Mouse (Mus musculus): ENCODE measurements around the gene Odf4. TPM values are rescaled to one million over a fixed set of nuclear protein-coding genes. Genes with fewer than 3 reads are reported as not detected.
A peak's percentile ranks its signal among the peaks of the same experiment; 100 is the strongest.
"Not testable (repeated sequence)": the region's sequence is repeated elsewhere in the genome, so short reads cannot be mapped to it uniquely, and the experiment has no call there.

Gene Odf4
- total RNA-seq (2014; fragmentation: Nextera tagmentation) (not detected in 2 replicates), total RNA-seq (2017) (not detected in 2 replicates)

DNA sequence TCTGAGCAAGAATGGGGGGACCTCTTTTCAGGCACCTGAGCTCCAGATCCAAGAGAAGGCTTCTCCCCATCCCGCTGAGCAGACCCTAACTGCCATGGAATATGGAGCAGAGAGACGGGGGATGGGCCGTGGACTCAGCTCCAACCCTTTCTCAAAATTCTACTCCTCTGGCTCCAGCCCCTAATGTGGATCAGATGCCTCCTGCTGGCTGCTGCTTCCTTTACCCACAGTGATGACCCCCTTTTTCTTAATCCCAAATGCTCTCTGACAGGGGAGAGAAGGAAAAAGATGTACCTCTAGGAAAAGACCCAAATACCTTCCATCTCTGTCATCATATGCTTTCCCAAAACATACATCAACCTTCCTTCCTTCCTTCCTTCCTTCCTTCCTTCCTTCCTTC is at the start of gene Odf4:
Gene Odf4, minus strand, starts transcription at position 101 of the 400 bp plus-strand sequence.
- no peak for ATAC-seq (replicated peaks; ENCODE audit: poor library complexity, severe bottlenecking)

GRCm38 (mm10) chr11:68975601-68976000 is 48.7 kb upstream of the Odf4 start:
- ATAC-seq (replicated peaks; ENCODE audit: poor library complexity, severe bottlenecking), result no peak

- ATAC-seq (replicated peaks; ENCODE audit: poor library complexity, severe bottlenecking), result no peak
These were observed 48.2 kb upstream of the Odf4 start, which contains the start of gene Rangrf for GRCm38 (mm10) chr11:68975085-68975484. Gene Rangrf (minus strand): TSS chr11:68975185.

DNA sequence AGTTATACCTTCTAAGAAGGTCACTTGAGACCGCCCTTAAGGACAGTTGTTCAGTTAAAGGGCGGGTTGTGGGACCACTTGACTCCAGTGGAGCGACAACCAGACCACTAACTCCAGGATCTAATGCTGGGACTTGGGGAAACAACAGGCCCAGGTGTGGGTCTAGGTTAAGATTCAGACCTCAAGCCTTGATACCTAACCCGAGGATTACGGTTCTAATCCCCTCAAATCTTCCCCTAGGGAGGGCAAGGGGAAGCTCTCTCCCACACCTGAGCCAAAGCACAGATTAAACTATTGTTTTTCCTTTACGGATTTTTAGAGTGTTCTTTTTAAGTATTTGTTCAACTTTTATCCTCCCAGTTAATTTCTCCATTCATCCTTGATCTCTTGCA is 47.2 kb upstream of the Odf4 start:
- ATAC-seq (replicated peaks; ENCODE audit: poor library complexity, severe bottlenecking), result no peak; the same call in 1 of the 2 replicates

DNA sequence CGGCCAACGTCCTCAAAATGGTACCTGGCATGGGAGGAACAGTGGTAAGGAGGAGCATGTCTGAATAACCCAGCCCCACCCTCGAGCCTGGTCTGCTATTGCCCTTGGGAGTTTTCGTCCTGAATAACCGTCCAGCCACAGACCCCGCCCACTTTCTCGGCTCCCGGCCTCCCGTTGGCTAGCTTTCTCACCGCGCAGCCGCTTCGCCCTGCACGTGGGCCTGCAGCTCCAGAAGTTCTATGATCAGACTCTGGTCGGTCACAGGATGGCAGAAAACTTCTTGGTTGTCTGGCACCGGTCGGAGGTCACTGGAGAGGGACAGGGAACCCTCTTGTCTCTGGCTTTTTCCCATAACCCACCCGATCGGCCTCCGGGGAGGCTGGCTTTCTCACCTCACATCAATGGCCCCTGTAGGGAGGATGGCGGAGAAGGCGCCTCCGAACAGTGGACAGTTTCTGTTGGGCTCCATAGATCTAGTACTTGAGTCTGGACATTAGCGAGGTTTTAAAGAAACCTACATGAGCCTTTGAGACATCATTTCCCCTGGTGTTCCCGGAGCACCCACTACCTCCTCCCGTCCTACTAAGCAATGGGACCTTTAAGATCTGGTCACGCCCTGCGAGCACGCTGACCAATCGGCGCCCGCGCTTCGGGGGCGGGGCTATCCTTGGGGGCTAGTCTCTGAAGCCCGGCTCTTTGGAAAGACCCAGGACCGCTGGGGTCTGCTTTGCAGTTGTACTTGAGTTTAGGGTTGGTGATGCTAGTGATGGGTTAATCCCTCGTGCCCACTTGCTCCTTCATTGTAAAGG is 46.6 kb upstream of the Odf4 start:
- peak; percentile 89 for ATAC-seq (replicated peaks; ENCODE audit: poor library complexity, severe bottlenecking)

GRCm38 (mm10) chr11:68970232-68970631 is 43.4 kb upstream of the Odf4 start:
- ATAC-seq (replicated peaks; ENCODE audit: poor library complexity, severe bottlenecking), result no peak

- no peak for ATAC-seq (replicated peaks; ENCODE audit: poor library complexity, severe bottlenecking)
These were observed 41.9 kb upstream of the Odf4 start for GRCm38 (mm10) chr11:68968752-68969151.

DNA sequence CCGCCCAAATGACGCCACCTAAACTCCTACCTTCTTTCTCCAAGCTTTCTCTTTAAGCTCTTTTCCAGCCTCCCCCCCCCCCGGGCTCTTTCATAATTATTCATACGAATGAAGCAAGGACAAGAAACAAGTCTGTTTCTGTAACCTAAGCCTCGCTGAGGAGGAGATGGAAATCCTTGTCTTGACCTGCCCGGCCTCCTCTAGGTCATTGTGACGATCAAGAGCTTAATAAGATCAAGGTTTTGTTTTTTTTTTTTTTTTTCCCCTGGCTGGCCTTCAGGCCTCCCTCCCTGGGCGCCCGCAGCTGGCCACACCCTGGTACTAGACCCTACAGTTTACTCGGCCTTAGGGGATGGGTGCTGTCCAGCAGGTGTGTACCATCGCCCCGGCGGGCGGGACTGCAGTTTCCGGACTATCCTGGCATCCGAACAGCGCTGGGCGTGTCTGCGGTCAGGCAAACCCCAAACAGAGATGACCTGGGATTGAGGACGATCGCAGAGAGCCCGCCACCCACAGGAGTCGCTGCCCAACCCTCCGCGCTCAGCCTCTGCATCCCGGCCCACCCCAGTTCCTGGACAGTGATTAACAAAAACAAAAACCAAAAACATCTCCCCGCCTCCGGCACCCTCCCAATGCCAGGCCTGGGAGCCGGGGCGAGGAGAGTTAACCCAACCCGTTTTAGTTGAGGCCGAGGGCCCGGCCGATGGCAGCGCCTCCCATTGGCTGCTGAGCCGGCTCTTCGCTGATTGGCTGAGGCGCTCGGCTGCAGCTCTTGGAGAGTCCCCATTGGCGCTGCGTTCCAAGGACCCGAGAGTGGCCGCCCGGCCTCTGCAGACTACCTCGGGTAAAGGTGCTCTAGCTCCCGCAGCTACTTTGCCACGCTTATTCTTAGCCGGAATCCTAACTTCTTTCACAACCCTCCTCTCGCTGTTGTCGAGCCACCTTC is 40.7 kb upstream of the Odf4 start, which contains the start of gene Slc25a35:
Gene Slc25a35, plus strand, starts transcription at position 795 of the 946 bp plus-strand sequence.
- ATAC-seq (replicated peaks; ENCODE audit: poor library complexity, severe bottlenecking), result peak; percentile 90

DNA sequence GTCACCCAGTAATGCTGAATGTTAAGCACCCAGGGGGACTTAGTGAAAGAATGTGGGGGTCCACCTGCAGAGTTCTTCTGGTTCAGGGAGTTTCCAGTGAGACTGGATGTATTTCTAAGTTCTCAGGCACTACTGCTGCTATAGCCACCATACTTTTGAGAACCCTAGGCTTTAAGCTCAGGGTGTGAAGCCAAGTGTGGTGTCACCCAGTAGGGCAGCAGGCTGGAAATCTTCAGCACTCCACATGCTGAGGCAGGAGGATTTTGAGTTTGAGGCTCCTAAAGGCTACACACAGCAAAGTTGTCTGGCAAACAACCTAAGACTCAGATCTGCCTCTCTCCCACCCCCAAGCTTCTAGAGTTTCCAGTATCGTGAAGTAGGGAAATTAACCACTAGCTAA is 39.7 kb upstream of the Odf4 start:
- no peak for ATAC-seq (replicated peaks; ENCODE audit: poor library complexity, severe bottlenecking)

DNA sequence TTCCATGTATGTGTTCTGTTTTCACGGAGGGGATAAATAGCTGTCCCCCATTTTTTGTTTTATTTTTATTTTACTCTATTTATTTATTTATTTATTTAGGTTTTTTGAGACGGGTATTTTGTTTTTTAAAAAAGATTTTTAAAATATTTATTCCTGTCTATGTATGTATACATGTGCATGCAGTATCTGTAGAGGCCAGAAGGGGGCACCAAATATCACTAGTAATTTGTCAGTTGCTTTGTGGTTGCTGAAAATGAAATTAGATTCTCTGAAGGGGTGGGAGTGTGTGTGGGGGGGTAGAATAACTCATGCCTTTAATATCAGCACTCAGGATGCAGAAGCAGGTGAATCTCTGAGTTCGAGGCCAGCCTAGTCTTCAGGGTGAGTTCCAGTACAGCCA is 39.0 kb upstream of the Odf4 start:
- ATAC-seq (replicated peaks; ENCODE audit: poor library complexity, severe bottlenecking), result peak; percentile 47

DNA sequence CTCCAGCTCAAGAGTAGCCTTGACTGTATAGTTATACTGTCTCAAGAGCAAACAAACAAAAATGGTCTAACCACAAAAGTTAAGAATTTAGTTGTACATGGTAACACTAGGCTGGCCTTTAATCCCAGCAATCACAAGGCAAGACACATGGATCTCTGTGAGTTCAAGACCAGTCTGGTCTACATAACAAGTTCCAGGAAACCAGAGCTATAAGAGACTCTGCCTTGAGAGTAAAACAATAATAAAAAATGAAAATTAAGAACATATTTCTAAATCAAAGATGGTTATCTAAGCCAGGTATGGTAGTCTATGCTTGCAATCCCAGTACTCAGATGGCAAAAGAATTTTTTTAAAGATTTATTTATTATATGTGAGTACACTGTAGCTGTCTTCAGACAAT is 38.2 kb upstream of the Odf4 start:
- ATAC-seq (replicated peaks; ENCODE audit: poor library complexity, severe bottlenecking), result no peak

DNA sequence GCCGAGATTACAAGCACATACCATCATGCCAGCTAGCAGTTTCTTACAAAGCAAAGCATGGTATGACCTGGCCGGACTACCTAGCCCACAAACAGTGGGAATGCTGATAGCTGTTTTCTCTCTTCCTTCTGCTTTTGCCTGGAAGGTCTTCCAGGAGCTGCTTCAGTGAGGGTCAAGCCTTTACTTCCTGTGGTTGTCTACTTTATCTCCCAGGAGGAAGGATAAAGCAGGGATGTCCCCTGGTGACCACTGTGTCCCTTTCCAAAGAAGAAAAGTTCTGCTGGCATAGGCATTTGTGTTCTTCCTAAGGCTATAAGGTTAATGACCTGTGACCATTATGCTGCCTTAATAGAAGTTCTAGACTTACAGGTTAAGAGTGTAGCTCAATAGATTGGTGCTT is 36.5 kb upstream of the Odf4 start:
- ATAC-seq (replicated peaks; ENCODE audit: poor library complexity, severe bottlenecking), result no peak

DNA sequence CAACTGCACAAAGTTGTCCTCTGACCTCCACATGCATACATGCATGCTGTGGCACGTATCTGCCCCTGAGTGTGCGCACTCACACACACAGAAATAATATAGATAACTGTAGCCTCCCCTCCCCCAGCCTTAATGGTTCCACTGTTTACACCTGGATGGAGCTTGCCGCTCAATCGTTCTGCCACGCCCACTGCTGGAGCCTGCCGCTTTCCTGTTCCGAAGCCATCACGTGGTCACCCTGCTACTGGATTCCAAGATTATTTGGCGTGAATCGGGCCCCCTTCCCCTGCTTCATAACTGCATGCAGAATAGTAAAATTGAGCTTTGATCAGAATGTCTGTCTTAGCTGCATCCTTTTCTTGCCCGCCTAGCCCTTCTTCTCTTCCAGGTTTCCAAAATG is 35.3 kb upstream of the Odf4 start:
- not testable (repeated sequence) for ATAC-seq (replicated peaks; ENCODE audit: poor library complexity, severe bottlenecking)

DNA sequence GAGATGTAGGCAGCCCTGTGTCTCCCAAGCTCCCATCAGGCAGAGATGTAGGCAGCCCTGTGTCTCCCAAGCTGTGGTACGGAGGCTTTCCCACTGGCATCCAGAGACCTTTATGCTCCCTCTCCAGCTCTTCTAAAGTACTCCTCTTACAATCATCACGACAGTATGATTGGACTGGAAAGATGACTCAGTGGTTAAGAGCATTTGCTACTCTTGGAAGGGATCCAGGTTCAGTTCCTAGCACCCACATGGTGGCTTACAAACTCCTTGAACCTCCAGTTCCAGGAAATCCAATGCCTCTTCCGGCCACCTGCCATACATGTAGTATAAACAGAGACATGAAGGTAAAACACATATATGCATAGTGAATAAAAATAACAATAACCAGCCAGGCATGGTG is 34.7 kb upstream of the Odf4 start:
- ATAC-seq (replicated peaks; ENCODE audit: poor library complexity, severe bottlenecking), result no peak

- ATAC-seq (replicated peaks; ENCODE audit: poor library complexity, severe bottlenecking), result no peak
These were observed 31.1 kb upstream of the Odf4 start for GRCm38 (mm10) chr11:68957971-68958370.

DNA sequence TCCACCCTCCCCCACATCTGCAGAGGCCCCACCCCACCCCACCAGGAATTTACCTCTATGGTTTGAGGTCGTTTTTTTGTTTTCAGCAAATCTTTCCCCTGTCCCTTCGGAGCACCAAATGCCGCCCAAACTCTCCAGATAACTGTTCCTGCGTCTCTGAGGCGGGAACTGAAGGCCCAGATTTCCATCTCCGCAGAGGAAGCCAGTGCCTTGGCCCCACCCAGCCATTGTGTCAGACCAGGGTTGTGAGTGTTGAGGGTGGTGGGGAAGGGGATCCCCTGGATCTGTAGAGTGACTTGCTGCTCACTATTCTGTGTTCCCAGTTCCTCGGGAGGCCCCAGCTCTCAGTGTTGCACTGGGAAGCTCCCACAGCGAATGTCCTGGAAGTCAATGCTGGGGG is 30.4 kb upstream of the Odf4 start, which contains the start of gene Arhgef15:
Gene Arhgef15, minus strand, starts transcription at position 173 of the 400 bp plus-strand sequence.
- ATAC-seq (replicated peaks; ENCODE audit: poor library complexity, severe bottlenecking), result no peak

DNA sequence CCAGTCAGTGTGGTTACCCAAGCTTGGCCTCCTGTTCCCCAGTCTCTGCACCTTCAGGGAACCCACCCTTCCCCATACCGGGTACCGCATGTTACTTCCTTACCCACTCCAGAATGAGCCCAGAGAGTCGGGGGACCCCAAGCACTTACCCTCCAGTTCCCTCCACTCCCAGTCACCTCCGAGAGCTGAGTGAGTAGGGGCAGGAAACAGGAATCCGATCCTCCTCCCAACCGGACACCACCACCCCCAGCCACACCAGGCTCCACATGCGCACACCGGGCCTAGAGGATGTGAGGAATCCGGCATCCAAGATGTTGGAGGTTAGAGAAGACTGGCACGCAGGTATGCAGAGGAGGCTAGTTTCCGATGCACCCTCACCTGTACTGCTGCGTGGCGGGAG is 29.8 kb upstream of the Odf4 start:
- 0 out of 2 replicates have a peak, but pooled peaks have one; percentile 13 for ATAC-seq (replicated peaks; ENCODE audit: poor library complexity, severe bottlenecking)

DNA sequence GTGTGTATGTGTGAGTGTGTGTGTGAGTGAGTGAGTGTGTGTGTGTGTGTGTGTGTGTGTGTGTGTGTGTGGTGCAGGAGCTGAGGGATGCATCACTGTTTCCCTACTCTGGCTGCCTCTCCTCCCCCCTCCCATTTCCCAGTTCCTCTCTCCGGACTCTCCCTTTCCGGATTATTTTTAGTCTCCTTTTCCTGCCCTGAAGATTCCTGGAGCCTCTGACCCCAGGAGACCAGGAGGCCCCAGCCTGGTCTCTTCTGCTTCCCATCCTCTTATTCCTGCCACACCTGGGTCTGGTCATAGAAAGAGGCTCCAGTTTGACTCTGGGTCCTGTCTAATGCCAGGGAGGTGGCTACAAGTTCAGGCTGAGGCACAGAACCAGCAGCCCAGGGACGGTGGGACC is 29.2 kb upstream of the Odf4 start:
- ATAC-seq (replicated peaks; ENCODE audit: poor library complexity, severe bottlenecking), result no peak

GRCm38 (mm10) chr11:68955473-68955872 is 28.6 kb upstream of the Odf4 start:
- ATAC-seq (replicated peaks; ENCODE audit: poor library complexity, severe bottlenecking), result no peak

DNA sequence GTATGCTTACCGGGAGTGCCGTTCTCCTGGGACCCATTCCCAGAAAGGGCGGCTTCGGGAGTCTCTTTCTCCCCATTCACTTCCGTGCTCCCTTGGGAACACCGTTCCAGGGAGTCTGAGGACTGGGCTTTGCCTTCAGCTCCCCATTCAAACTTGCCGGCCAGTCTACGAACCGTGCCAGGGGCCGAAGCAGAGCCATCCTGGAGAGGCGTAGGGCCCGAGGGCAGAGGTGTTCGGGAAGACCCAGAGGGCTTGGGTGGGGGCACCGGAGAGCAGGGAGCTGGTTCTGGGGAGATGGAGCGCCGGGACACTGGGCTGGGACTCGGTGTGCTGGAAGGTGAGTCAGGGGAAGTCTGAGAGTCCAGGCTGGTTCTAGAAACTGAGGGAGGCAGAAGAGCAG is 27.5 kb upstream of the Odf4 start:
- peak; percentile 26 for ATAC-seq (replicated peaks; ENCODE audit: poor library complexity, severe bottlenecking)

DNA sequence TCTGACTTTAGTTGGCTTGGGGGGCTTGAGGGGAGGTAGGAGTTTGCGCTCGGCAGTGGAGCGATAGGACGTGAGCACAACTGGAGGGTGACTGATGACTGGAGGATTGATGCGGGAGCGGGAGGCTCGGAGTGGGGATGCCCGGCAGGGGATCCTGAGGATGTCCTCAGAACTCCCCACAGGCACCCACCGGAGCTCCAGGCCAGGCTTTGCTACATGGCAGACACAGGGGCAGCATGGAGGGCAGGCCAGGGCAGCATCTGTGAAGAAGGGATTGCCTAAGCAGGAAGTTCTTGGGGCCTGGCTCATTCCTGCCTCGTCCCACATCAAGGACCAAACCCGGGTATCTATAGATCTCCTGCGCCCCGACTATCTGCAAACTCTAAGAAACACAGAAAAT is 27.0 kb upstream of the Odf4 start:
- no peak; the same call in 1 of the 2 replicates for ATAC-seq (replicated peaks; ENCODE audit: poor library complexity, severe bottlenecking)
